Mouse (Mus musculus) mouse trophoblast stem cell (cell line): ENCODE data around the gene Etl4.
"Not testable (repeated sequence)": the region's sequence is repeated elsewhere in the genome, so short reads cannot be mapped to it uniquely, and the experiment has no call there.

Source experiments
- in situ Hi-C, 2 experiments: fragments of 300-500 bp; cut with MseI, MboI; formaldehyde crosslinking; loops; 2 replicates in 1 of 2; 3 replicates in 1 of 2; pipeline ENCODE4 v1.15.1; 2025

Gene Etl4

DNA sequence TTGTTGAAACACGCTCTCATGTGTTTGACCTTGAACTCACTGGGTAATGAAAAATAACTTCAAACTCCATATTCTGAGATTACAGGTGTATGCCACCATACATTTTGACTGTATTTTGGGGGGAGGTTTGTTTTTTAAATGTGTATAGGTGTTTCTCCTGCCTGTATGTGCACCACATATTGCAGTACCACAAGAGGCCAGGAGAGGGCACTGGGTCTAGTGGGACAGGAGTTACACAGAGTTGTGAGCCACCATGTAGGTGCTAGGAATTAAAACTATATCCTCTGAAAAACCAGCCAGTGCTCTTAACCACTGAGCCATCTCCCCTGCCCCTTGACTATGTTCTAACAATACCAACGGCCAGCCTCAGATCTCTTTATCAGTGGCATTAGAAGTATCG lies 766.8 kb downstream of the Etl4 start:
- in situ Hi-C loops, result no loop called here

DNA sequence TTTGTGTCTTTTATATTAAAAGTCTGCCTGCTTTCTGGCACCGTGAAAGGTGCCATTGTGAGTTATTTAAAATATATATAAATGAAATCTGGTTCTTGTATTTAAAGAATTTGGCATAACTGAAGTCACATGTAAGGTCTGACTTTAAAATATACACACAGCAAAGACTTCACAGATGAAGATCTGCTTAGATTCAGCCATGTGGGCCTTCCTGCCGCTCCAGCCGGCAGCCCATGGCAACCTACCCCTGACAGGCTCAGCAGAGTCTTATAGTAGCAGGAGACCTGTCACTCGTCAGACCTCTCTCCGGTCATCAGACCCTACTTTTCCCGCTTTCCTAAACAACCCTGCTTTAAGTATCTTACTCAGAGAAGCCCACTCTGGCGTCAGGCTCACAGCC lies 769.2 kb downstream of the Etl4 start:
- in situ Hi-C loops, result no loop called here

DNA sequence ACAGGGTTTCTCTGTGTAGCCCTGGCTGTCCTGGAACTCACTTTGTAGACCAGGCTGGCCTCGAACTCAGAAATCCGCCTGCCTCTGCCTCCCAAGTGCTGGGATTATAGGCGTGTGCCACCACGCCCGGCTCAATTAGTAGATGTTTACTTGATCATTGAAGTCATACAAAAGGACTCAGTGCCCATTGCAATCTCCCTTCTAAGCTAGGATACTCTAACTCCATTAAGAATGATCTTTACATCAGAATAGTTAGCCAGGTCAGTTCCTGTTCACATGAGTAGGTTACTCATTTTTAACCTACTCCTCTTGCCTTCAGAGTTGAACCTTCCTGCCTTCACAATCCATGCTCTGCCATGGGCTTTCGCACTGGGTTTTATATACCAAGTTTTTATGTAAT lies 772.6 kb downstream of the Etl4 start:
- in situ Hi-C loops, result not testable (repeated sequence)

DNA sequence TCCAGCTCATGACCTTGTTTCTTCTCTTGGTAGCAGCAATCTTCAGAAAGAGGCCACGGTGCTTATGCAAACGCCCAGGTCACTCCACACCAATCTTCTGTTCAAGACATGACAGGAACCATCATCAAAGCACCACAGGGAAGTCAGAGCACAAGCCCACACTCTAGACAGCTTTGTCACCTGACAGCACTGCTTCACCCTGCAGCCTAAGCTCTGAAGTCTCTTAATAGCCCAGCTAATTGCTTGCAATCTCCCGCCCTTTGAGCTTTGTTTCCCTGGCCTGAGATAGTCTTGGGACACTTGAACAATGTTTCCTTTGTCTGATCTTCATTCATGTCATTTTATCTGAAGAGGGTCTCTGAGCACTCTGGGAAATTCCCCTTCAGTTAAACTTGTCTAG lies 779.8 kb downstream of the Etl4 start:
- in situ Hi-C loops, result no loop called here

DNA sequence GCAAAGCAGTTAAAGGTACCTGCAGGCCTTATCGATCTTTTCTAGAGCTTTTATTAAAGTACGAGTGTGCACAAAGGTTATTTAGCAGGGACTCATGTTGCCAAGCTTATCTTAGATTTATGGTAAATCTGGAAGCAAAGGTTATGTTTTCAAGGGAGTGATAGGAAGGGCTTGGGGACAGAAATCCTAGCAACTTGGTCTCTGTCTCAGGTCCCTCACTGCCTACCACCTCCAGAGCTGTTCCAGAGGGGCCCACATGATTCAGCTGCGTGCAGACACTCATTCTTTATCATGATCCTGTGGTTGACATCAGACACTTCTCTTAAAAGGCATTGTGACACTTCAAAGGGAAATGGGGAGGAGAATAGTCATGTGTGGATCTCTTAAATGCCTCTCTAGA lies 783.3 kb downstream of the Etl4 start:
- in situ Hi-C loops, result no loop called here

DNA sequence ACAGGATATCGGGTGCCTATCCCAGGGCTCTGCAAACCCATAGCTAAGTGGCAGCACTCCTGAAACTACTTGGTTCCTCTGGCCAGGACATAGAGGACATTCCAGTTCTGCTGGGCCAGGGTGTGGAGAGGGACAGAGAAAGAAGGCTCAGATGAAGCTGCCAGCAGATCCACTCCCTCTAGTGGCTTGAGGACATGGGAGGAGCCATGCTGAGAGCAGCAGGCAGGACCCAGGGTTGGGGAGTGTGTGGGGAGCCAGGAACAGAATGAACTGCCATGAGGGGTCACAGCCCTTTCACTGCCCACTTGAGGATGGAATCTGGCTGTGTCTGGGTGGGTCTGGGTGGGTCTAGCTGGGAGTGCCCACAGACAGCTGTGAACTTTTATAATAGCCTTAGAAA lies 784.2 kb downstream of the Etl4 start:
- in situ Hi-C loops, result no loop called here

DNA sequence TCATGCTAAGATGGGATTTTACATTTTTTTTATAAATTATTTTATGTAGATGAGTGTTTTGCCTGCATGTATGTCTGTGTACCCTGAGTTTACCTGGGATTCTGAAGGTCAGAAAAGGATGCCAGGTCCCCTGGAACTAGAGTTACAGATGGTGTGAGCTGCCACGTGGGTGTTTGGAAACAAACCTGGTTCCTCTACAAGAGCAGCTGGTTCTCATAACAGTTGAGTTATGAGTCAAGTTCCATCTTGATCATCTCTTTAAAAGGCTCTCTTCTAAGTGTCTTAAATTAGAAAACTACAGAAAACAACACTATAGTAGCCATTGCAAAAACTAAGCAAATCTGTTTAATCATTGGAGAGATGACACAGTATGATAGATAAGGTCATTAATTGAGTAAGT lies 788.1 kb downstream of the Etl4 start:
- in situ Hi-C loops, result no loop called here

DNA sequence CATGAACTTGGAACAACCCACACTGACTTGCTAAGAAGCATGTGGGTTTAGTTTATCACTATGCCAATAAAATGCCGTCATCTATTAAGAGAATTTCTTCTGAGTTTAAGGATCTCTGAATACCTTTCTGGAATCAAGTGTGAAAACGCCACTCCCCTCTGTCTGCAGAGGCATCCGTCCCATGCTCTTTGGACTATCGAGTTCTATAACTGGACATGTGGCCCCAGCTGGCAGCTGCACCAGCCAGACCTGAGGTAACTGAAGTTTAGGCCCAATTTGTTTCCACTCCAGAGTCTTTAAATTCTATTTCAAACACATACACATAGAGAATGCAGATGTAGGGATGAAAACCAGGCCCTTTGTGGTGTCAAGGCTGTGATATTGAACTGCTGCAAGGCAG lies 795.5 kb downstream of the Etl4 start:
- in situ Hi-C loops, result no loop called here

DNA sequence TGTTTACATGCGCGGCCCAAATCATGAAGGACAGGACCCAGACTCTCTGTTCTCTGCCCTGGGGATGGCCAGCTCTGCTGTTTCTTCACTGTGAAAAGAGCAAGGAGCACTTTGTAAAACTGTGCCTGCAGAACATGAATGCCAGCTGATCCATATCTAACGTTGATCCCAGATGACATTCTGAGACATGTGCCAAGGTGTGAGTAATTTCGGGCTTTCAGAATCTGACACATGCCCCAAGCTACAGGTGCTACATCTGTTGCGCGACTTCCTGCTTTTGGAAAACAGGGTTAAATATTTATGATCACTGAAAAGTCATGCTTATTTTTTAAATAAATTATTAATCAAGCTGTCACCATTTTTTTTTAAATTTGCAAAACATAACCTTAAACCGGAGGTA lies 801.0 kb downstream of the Etl4 start:
- in situ Hi-C loops, result no loop called here

DNA sequence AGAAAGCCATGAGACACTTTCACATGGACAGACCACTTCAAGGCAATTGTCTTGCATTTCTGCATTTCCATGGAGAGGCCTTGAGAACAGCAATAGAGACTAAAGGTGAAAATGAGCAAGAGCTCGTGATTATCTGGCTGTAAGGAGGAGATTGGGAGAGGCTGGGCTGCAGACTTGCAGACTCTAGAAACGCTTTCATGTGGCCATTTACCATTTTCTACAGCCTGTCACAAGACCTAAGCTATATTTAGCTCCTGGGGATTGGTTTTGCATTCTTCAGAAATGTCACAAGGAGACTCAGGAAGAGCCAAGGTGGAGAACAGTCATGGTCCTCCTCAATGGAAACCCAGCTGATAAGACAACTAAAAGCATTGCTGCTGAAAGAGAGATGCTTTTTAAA lies 801.4 kb downstream of the Etl4 start:
- in situ Hi-C loops, result no loop called here

DNA sequence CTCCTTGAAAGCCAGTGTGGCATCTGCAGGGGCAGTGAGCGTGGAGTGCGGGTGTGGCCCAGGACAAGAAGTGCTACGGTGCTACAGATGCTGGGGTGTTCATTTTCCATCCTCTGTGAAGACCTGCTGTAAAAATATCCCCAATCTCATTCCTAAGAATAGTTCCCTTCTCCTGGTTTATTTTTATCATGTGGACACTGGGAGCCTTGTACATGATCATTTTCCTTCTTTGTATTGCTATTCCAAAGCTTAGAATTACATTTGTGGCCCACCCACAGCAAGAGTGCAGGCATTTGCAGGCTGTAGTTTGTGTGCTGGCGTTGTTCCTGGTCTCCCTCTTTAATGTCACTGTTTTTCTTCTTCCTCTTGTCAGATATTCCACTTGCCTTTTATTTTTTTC lies 809.5 kb downstream of the Etl4 start:
- in situ Hi-C loops, result no loop called here

DNA sequence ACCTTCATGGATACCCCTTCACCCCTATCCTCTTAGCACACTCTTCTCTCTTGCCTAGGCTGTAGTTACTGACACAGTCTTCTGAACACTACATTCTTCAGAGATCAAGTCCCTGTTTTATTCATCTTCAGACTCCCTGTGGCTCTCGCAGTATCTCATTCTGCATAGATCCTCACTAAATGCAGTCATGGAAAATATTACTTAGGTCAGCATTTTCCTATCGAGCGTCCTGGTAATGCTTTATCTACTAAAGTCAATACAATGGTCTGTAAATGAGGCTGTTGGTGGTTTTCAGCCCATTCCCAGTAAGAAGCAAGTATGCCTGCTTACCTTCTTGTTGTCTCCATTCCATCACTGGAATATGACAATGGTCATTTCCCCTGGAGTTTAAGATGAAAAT lies 811.5 kb downstream of the Etl4 start:
- in situ Hi-C loops, result no loop called here

DNA sequence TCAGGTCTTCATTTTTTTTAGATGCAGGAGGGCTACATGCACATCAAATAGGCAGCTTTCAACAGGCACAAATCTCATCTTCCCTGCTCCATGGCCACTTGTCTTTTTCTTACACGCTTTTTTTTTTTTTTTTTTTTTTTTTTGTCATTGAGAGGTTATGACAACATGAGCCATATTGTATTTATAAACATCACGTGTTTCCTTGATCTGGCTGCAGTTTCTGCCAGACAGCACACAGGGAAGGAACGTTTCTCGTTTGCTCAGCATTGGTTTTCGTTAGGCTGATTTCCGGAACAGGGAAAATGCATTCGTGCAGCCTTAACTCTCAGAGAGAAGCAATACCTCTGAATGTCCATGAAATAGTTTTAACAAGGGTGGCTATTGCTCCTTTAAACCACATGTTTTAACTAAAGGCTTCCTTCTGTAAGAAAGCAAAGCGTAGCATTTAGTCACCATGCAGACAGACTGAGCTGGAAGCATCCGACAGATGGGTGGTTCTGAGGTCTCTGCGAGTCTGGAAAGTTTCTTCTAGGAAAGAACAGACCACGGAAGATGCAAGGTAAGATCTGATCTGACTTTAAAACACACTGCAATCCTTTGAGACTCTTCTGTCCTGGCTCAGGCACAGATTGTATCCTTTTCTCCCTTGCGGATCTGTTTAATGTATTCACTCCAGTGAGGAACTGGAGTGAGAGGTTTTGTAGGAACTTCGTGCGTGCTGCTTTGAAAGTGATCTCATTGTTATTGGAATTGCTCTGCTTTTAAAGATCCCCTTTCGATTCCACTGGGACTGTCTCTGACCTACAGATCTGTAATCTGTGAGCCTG lies 812.8 kb downstream of the Etl4 start:
- in situ Hi-C loops, result no loop called here

DNA sequence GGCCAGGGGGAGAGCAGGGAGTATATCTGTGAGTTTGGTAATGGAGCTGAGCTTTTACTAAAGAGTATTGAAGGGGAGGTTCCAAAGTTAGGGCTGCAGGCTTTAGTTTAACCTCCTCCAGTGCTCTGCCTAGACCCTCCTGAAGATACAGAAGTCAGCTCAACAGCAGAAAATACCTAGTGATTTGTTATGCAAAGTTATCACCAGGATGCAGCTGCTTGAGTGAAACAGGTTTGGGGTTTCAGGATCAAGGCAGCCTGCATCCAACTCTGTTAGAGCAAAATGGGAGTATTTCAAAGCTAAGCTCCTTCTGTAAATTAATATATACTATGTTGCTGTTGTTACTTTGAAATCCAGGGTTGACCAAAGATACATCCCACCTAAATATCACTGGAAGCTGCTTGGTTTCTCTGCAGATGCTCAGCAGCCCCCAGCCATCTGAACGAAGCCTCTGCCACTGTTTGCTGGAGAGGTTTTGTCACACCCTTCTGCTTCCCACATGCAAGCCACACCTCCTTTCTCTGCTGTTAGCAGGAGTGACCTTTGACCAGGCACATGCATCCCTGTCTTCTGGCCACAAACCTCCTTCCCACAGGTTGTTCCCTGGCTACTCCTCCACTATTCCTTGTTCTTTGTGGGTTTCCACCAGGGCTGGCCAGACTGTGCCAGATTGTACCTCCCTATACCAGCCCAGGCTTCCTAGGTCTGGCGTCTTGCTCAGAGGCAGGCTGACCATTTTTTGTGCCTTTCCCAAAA lies 814.6 kb downstream of the Etl4 start:
- in situ Hi-C loops, result no loop called here

DNA sequence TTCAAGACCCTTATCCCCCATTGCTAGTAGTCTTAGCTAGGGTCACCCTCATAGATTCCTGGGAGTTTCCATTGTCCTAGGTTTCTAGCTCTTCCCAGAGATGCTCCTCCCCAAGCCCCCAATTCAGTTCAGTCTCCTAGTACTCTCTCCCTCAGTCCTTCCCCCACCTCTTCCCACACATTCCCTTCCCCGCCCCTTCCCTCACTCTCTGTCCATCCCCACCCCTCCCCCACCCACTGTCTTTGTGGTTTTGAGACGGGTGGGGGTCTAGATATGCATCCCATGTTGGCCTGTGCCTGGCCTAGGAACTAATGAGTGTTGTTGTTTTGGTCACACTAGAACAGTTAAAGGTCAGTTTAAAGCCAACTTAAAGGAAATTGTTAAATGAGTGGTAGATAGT lies 817.4 kb downstream of the Etl4 start:
- in situ Hi-C loops, result no loop called here

DNA sequence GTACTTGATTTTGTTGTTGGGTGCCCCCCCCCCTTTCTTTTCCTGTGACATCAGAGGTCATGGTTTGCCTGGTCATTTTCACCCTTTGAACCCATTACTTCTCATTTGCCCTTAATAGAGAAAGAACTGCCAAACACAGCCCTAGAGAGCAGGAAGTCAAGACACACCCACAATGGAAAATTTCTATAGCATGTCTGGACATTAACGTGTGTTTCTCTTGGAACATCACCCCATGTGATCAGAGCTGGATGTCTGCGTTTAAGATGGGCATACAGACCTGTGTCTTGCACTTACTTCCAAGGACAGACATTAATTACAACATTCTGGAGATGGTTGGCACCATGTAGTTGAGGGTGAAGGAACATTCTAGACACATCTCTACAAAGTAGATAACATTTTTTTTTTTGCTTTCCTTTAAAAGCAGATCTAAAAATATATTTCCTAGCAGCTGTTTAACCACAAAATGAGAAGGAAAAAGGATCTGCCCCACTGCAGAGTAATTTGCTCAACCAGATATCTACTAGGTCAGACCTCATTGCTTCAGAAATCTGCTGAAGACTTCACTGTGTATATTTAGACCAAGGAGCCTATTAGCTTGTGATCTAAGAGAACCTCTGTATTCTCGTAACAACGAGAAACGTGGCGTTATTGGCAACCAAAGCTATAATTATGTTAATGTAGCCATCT lies 818.3 kb downstream of the Etl4 start:
- in situ Hi-C loops, result no loop called here

DNA sequence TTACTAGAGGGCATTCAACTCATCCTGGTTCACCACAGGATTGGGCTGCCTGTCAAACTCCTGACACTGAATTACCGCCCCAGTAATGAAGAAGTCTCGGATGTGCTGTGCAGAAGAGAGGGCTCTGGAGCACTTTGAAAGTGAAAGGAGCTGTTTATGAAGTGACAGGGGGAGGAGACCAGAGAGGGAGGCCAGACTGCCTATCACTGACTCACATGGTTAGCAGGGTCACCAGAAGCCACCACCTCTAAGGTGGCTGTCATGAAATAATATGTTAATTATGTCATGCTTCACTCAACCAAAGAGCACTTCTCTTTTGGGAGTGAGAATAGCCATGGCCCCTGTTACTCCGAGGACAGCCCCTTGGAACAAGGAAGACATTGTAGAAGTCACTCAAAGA lies 825.9 kb downstream of the Etl4 start:
- in situ Hi-C loops, result no loop called here

DNA sequence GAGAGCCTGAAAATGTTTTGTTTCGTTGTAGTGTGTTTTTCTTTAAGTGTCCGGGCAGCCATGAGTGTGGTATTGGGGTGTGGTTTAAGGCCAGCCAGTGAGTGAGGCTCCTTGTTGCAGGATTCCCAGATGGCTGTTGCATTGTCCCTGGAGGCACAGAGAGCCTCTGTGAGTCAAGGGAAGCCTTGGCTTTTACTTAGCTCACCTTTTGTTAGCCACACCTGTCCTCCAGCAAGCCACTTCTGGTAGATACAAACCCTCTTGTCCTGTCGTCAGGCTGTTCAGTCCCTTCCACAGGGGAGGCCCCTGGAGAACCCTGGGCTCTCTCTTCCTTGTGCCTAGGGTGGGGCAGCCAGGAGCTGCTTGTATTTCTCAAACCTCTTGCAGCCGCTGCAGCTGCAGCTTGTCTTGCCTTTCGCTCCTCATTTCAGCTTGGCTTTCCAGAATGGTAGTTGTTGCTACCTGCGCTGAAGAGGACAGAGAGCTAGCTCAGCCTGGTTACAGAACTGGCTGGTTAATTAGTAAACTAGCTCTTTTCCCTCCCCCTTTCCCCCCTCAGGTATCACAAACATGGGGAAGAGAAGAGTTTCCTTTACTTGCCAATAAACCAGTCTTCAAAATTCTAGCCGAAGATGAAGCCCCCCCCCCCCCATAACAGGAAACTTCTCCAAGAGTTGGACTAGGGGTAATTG lies 826.9 kb downstream of the Etl4 start:
- in situ Hi-C loops, result no loop called here

DNA sequence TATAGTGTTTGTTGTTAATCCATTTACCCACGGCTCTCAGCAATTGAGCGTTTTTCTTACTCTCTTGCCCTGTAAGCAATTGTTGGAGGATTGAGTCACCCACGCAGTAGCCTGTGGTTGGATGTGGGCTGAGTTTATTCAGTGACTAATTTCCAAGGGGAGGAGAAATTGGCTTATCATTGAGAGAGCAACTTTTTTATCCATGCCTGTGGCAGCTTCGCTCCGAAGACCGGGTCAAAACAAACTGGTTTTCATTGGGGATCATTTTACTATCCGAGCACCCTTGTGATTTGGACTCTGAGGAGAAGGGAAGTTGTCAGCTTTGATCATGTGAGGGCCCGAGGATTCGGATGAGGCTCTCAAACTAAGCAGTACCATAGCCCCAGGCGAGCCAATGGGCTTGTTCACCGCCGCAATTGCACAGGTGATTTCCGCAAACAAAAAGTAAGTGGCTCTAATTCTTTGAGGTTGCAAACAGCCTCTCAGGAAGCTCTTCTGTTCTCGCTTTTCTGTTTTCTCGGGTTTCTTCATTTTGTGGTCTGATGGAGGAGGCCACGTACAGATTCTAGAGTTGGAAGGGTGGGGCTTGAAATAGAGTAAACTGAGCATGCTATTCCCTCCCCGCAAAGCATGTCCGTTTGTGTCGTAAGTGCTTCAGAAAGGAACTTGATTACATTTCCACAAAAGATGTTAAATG lies 827.7 kb downstream of the Etl4 start:
- in situ Hi-C loops, result no loop called here

DNA sequence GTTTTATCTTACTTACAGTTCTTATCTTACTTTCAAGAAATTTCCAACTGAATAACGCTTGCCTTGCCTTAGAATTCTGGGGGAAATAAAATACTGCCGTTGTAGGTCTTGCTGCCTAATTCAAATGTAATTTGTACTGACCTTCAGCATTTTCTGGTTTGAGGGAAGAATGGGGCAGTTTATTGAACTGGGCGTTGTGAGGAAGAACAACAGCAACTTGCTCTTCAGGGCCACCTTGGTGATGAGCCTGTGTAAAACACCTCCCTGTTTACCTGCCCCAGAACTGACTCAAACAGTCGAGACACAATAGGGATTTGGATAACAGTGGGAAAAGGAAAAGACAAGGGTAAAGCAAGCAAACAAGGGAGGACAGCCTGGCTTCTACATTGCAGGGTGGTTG lies 828.3 kb downstream of the Etl4 start:
- in situ Hi-C loops, result no loop called here

DNA sequence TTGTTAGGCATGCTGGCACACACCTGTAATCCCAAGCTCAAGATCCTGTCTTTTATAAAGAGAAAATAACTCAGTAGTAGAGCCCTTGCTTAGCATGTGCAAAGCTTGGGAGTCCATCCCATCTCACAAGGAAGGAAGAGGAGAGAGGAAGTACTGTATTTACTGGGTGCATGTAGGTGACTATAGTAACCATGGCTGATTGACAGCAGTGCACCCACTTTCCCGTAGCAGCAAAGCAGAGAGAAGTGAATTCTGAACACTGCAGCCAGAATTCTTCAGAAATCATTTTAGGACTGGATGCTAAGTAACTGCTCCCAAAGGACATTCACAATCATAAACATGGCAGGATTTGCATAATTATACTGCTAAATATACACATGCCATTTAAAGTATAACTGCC lies 838.1 kb downstream of the Etl4 start:
- in situ Hi-C loops, result no loop called here

DNA sequence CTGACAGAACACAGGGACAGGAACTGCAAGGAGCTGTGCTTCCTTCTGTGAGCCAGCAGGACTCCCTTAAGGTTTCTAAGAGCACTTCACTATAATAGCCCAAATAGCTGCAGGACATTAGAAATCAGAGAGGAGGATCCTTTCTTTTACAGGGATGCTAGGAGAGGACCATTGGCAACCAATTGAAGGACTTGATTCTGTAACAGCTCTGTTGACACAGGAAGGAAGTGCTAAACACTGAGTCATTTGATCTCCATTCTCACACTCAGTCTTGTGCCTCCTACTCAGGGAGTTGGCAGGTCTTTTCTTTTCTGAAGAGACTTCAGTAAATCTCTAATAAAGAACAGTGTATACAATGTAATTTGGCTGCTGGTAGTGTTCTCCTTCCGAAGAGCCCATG lies 838.9 kb downstream of the Etl4 start:
- in situ Hi-C loops, result no loop called here
